Mouse (Mus musculus): ENCODE measurements around the gene Mab21l2.
A peak's percentile ranks its signal among the peaks of the same experiment; 100 is the strongest.

Gene Mab21l2

DNA sequence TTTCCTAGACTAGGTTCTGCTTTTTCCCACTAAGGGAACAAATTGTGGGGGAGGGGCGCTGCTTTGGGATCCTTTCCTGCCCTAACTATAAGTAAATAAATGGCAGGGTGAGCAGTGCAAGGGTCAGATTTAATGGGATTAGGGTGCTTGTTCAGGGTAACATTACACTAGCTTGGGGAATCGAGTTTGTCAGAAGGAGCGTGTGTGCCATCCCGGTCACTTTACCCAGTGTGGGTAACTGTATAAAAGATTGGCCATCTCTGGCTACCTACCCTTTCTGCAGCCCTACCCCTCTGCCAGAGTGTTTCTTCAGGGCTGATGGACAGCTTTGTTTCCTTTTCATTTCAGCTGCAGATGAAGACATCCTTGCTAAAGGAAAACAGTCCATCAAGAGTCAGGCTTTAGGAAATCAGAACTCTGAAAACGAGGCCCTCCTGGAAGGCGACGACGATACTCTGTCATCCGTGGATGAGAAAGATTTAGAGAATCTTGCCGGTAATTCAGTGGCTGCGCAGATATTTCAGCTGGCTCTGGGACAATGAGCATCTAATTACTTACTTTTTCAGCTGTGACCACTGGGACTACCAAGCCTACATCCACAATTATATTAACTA, 8.8 kb downstream of the Mab21l2 start:
- no peak for DNase-seq (ENCODE audit: low spot score)

- DNase-seq (ENCODE audit: low spot score) = peak; percentile 26
Measured at GRCm38 (mm10) chr3:86538645-86539554, 9.5 kb downstream of the Mab21l2 start.

DNA sequence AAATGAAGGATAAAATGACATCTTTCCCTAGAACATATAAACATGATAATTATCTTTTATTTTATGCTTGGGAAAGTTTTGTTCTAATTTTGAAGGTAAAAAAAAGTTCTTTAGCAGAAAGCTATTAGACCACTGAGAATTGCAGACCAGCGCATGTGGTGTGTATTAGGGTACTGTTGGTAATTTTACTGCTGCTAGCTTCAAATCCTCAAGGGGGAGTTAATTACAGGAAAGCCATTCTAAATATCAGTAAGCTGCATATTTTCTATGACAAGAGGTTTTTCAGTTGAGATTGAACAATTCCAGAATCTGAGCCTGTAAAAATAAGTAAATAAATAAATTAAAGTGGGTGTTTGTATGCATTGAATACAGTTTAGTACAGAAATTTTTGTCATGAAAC, 11.7 kb downstream of the Mab21l2 start:
- DNase-seq (ENCODE audit: low spot score) = no peak

- no peak for DNase-seq (ENCODE audit: low spot score)
Measured at GRCm38 (mm10) chr3:86531531-86532269, 16.7 kb downstream of the Mab21l2 start.

GRCm38 (mm10) chr3:86522880-86523505, 25.4 kb downstream of the Mab21l2 start:
- DNase-seq (ENCODE audit: low spot score) = no peak

- DNase-seq (ENCODE audit: low spot score) = no peak
Measured at GRCm38 (mm10) chr3:86518506-86519109, 29.8 kb downstream of the Mab21l2 start.

DNA sequence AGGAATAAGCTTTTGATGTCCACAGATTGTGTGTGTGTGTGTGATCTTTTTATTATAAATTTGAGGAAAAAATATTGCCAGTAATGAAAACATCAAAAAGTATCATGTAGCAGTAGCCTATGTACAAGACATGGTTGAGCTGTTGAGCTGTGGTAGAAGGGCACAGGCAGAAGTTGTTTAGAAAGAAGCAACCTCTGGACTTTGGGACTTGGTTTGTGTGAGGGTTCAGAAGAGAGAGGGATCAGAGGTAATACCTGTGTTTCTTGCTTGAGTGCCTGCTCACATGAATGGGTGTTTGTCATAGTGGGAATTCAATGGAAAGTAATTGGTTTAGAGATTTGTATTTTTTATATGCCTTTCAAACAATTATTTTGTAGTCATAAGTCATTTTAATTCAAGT, 47.8 kb downstream of the Mab21l2 start:
- no peak for DNase-seq (ENCODE audit: low spot score)

All from yolk sac, embryonic 10.5 days (tissue).